Mouse (Mus musculus) MEL (cell line): ENCODE results near the gene Fcrla. TPM values are rescaled to one million over a fixed set of nuclear protein-coding genes. Genes with fewer than 3 reads are reported as not detected.

Experiments
- DNase-seq: peaks from one replicate; pipeline ENCODE4 v3.0.0; 2011; ENCODE audit warnings: low read depth, low spot score
- H3K27ac ChIP-seq: 2 replicates; pipeline ENCODE4 v1.5.1; 2012; ENCODE audit warnings: low read depth, mild to moderate bottlenecking, control low read depth, low read length, moderate library complexity; ENCODE audit not compliant: control insufficient read depth
- H3K27me3 ChIP-seq, 2 experiments: fragments of 150-350 bp in 1 of 2; sonication (generic) in 1 of 2; 2 replicates each; pipeline ENCODE4 v1.6.1; 2012; ENCODE audit warnings: low read length in 2 of 2, mild to moderate bottlenecking in 2 of 2, improper control_type of control experiment in 1 of 2, moderate library complexity in 1 of 2; ENCODE audit not compliant: insufficient read depth in 2 of 2, control insufficient read depth in 1 of 2
- H3K36me3 ChIP-seq, 2 experiments: 2 replicates each; pipeline ENCODE4 v1.6.1; 2012 to 2014; ENCODE audit warnings: low read length in 2 of 2, improper control_type of control experiment in 1 of 2, inconsistent platforms in 1 of 2, mild to moderate bottlenecking in 1 of 2; ENCODE audit not compliant: insufficient read depth in 2 of 2, control insufficient read depth in 1 of 2
- H3K4me1 ChIP-seq, 2 experiments: fragments of 150-350 bp in 1 of 2; sonication (generic) in 1 of 2; 2 replicates each; pipeline ENCODE4 v1.6.1; 2012; ENCODE audit warnings: low read length in 2 of 2, improper control_type of control experiment in 1 of 2, mild to moderate bottlenecking in 1 of 2; ENCODE audit not compliant: insufficient read depth in 2 of 2, control insufficient read depth in 1 of 2
- H3K4me3 ChIP-seq, 2 experiments: fragments of 150-350 bp in 1 of 2; sonication (generic) in 1 of 2; 2 replicates each; pipeline ENCODE4 v1.5.1; 2012; ENCODE audit warnings: low read depth in 2 of 2, low read length in 2 of 2, mild to moderate bottlenecking in 2 of 2, moderate library complexity in 2 of 2, control low read depth in 1 of 2, improper control_type of control experiment in 1 of 2; ENCODE audit not compliant: control insufficient read depth in 1 of 2, insufficient read depth in 1 of 2
- H3K79me2 ChIP-seq: 2 replicates; pipeline ENCODE4 v1.6.1; 2012; ENCODE audit warnings: mild to moderate bottlenecking, low read length, moderate library complexity; ENCODE audit not compliant: control insufficient read depth, poor library complexity, insufficient read depth
- H3K9ac ChIP-seq: 2 replicates; pipeline ENCODE4 v1.6.1; 2012; ENCODE audit warnings: low read depth, mild to moderate bottlenecking, control low read depth, low read length, moderate library complexity; ENCODE audit not compliant: control insufficient read depth, poor library complexity, severe bottlenecking
- H3K9me3 ChIP-seq: fragments of 150-350 bp; sonication (generic); replicated peaks from 2 replicates; pipeline ENCODE4 v1.6.1; 2012; ENCODE audit warnings: mild to moderate bottlenecking, low read length, improper control_type of control experiment, moderate library complexity; ENCODE audit not compliant: insufficient read depth
- BHLHE40 ChIP-seq: IDR thresholded peaks from 2 replicates; pipeline ENCODE4 v1.6.1; 2012; ENCODE audit warnings: low read depth, mild to moderate bottlenecking, inconsistent platforms, low read length, improper control_type of control experiment, borderline replicate concordance
- CHD2 ChIP-seq: IDR thresholded peaks from 2 replicates; pipeline ENCODE4 v1.6.1; 2011; ENCODE audit warnings: low read length, improper control_type of control experiment
- CTCF ChIP-seq, 3 experiments: IDR thresholded peaks in 2 of 3; conservative IDR thresholded peaks in 1 of 3; 2 replicates each; pipeline ENCODE4 v1.5.1; 2011 to 2012; ENCODE audit warnings: low read length in 3 of 3, low read depth in 2 of 3, mild to moderate bottlenecking in 2 of 3, improper control_type of control experiment in 1 of 3, inconsistent platforms in 1 of 3, mixed read lengths in 1 of 3, moderate library complexity in 1 of 3; ENCODE audit not compliant: control insufficient read depth in 1 of 3, insufficient read depth in 1 of 3, poor library complexity in 1 of 3, severe bottlenecking in 1 of 3
- E2F4 ChIP-seq: IDR thresholded peaks from 2 replicates; pipeline ENCODE4 v1.6.1; 2011; ENCODE audit warnings: low read depth, low read length, improper control_type of control experiment, borderline replicate concordance
- ELF1 ChIP-seq: IDR thresholded peaks from 2 replicates; pipeline ENCODE4 v1.6.1; 2014; ENCODE audit warnings: low read depth, mild to moderate bottlenecking, inconsistent platforms, low read length, improper control_type of control experiment, moderate library complexity
- EP300 ChIP-seq, 2 experiments: IDR thresholded peaks; 2 replicates each; pipeline ENCODE4 v1.6.1; 2011; ENCODE audit warnings: improper control_type of control experiment in 2 of 2, low read length in 2 of 2, low read depth in 1 of 2, mild to moderate bottlenecking in 1 of 2
- ETS1 ChIP-seq: IDR thresholded peaks from 2 replicates; pipeline ENCODE4 v1.6.1; 2012; ENCODE audit warnings: low read depth, mild to moderate bottlenecking, inconsistent platforms, low read length, improper control_type of control experiment, moderate library complexity
- GABPA ChIP-seq: IDR thresholded peaks from 2 replicates; pipeline ENCODE4 v1.6.1; 2012; ENCODE audit warnings: low read depth, mild to moderate bottlenecking, inconsistent platforms, low read length, improper control_type of control experiment, moderate library complexity
- GATA1 ChIP-seq: IDR thresholded peaks from 2 replicates; pipeline ENCODE4 v1.6.1; 2011; ENCODE audit warnings: low read depth, low read length, improper control_type of control experiment
- HCFC1 ChIP-seq: IDR thresholded peaks from 2 replicates; pipeline ENCODE4 v1.6.1; 2012; ENCODE audit warnings: low read depth, mild to moderate bottlenecking, inconsistent platforms, low read length, improper control_type of control experiment, moderate library complexity
- MAFK ChIP-seq: IDR thresholded peaks from 2 replicates; pipeline ENCODE4 v1.6.1; 2011; ENCODE audit warnings: low read depth, mild to moderate bottlenecking, low read length, improper control_type of control experiment, borderline replicate concordance
- MAX ChIP-seq: IDR thresholded peaks from 2 replicates; pipeline ENCODE4 v1.6.1; 2011; ENCODE audit warnings: low read length, improper control_type of control experiment
- MAZ ChIP-seq: IDR thresholded peaks from 2 replicates; pipeline ENCODE4 v1.6.1; 2012; ENCODE audit warnings: low read depth, mild to moderate bottlenecking, inconsistent platforms, low read length, improper control_type of control experiment
- MEF2A ChIP-seq: IDR thresholded peaks from 2 replicates; pipeline ENCODE4 v1.6.1; 2014; ENCODE audit warnings: low read depth, mild to moderate bottlenecking, inconsistent platforms, low read length, improper control_type of control experiment; ENCODE audit not compliant: poor library complexity, insufficient replicate concordance, severe bottlenecking; ENCODE audit errors: extremely low read depth
- MXI1 ChIP-seq: IDR thresholded peaks from 2 replicates; pipeline ENCODE4 v1.6.1; 2011; ENCODE audit warnings: mild to moderate bottlenecking, low read depth, low read length, improper control_type of control experiment
- MYC ChIP-seq: IDR thresholded peaks from 2 replicates; pipeline ENCODE4 v1.6.1; 2011; ENCODE audit warnings: low read depth, mild to moderate bottlenecking, low read length, improper control_type of control experiment, moderate library complexity
- NRF1 ChIP-seq: IDR thresholded peaks from 2 replicates; pipeline ENCODE4 v1.6.1; 2014; ENCODE audit warnings: low read depth, mild to moderate bottlenecking, inconsistent platforms, low read length, improper control_type of control experiment, moderate library complexity; ENCODE audit not compliant: poor library complexity, insufficient read depth, severe bottlenecking
- POLR2A ChIP-seq, 2 experiments: IDR thresholded peaks; 2 replicates each; pipeline ENCODE4 v1.6.1; 2011 to 2012; ENCODE audit warnings: low read length in 2 of 2, mild to moderate bottlenecking in 2 of 2, control low read depth in 1 of 2, improper control_type of control experiment in 1 of 2, low read depth in 1 of 2, moderate library complexity in 1 of 2; ENCODE audit not compliant: control insufficient read depth in 1 of 2, insufficient read depth in 1 of 2, poor library complexity in 1 of 2
- RAD21 ChIP-seq: IDR thresholded peaks from 2 replicates; pipeline ENCODE4 v1.6.1; 2011; ENCODE audit warnings: mild to moderate bottlenecking, low read depth, low read length, improper control_type of control experiment
- RCOR1 ChIP-seq: IDR thresholded peaks from 2 replicates; pipeline ENCODE4 v1.6.1; 2012; ENCODE audit warnings: low read depth, mild to moderate bottlenecking, inconsistent platforms, low read length, improper control_type of control experiment
- SIN3A ChIP-seq: IDR thresholded peaks from 2 replicates; pipeline ENCODE4 v1.6.1; 2012; ENCODE audit warnings: low read length, improper control_type of control experiment, inconsistent platforms
- SMC3 ChIP-seq: IDR thresholded peaks from 2 replicates; pipeline ENCODE4 v1.6.1; 2011; ENCODE audit warnings: low read depth, low read length, improper control_type of control experiment
- TAL1 ChIP-seq: IDR thresholded peaks from 2 replicates; pipeline ENCODE4 v1.6.1; 2012; ENCODE audit warnings: mild to moderate bottlenecking, inconsistent platforms, low read length, moderate library complexity, mixed read lengths
- TCF12 ChIP-seq: IDR thresholded peaks from 2 replicates; pipeline ENCODE4 v1.6.1; 2014; ENCODE audit warnings: low read depth, mild to moderate bottlenecking, inconsistent platforms, low read length, improper control_type of control experiment, moderate library complexity
- UBTF ChIP-seq: IDR thresholded peaks from 2 replicates; pipeline ENCODE4 v1.6.1; 2012; ENCODE audit warnings: low read depth, mild to moderate bottlenecking, inconsistent platforms, low read length, improper control_type of control experiment, moderate library complexity, borderline replicate concordance; ENCODE audit not compliant: insufficient read depth
- USF1 ChIP-seq: IDR thresholded peaks from 2 replicates; pipeline ENCODE4 v1.6.1; 2014; ENCODE audit warnings: low read depth, mild to moderate bottlenecking, inconsistent platforms, low read length, improper control_type of control experiment, moderate library complexity
- ZMIZ1 ChIP-seq: IDR thresholded peaks from 2 replicates; pipeline ENCODE4 v1.6.1; 2012; ENCODE audit warnings: low read depth, mild to moderate bottlenecking, inconsistent platforms, low read length, improper control_type of control experiment, moderate library complexity
- ZNF384 ChIP-seq: IDR thresholded peaks from 2 replicates; pipeline ENCODE4 v1.6.1; 2012; ENCODE audit warnings: low read depth, mild to moderate bottlenecking, inconsistent platforms, low read length, improper control_type of control experiment
- polyA plus RNA-seq, 2 experiments: library from polyadenylated mRNA; stranded (reverse) in 1 of 2; unstranded in 1 of 2; fragments of >175 nt in 1 of 2; fragments of >200 nt in 1 of 2; gene quantifications; 2 replicates each; pipeline versions ENCODE4 v1.2.1 to v1.2.4; 2012; ENCODE audit warnings: low replicate concordance in 2 of 2, low read depth in 1 of 2; ENCODE audit not compliant: insufficient read length in 2 of 2, insufficient read depth in 1 of 2, missing spikeins in 1 of 2
- total RNA-seq: library from RNA; depleted of rRNA; stranded (reverse); fragments of 300-350 nt; gene quantifications from 2 replicates; pipeline ENCODE4 v1.2.3, GENCODE M21; 2012

The Fcrla gene
- total and polyA plus RNA-seq, 3 experiments: 0.12 to 0.18 TPM; not detected in 1

GRCm38 (mm10) chr1:170933386-170933920, 6.1 kb upstream of the Fcrla start:
- Histone ChIP-seq H3K9ac (no peak overlapping the region), H3K79me2 (no peaks in the 10 kb centered on the region), H3K27me3 (no peaks in the 10 kb centered on the region), H3K27ac (no peak overlapping the region), H3K4me1 (peaks cover 11 to 18% of the 10 kb centered on the region in 2 experiments), H3K9me3 (no peaks in the 10 kb centered on the region), H3K36me3 (peaks cover 0 to 17% of the 10 kb centered on the region in 2 experiments; a peak in 2 of 4 replicates), H3K4me3 (no peak overlapping the region)
- no peak for TF ChIP-seq UBTF
- TF ChIP-seq MAFK: no peak
- no peak for TF ChIP-seq ZNF384
- TF ChIP-seq MAZ: no peak
- no peak for TF ChIP-seq TCF12
- no peak for DNase-seq

GRCm38 (mm10) chr1:170932043-170932442, 4.7 kb upstream of the Fcrla start:
- Histone ChIP-seq H3K9ac (no peak overlapping the region), H3K36me3 (peaks cover 0 to 17% of the 10 kb centered on the region in 2 experiments; a peak in 2 of 4 replicates), H3K27me3 (no peaks in the 10 kb centered on the region), H3K4me1 (peaks cover 11 to 18% of the 10 kb centered on the region in 2 experiments), H3K27ac (no peak overlapping the region; the same call in 1 of the 2 replicates), H3K79me2 (no peaks in the 10 kb centered on the region), H3K9me3 (no peaks in the 10 kb centered on the region), H3K4me3 (no peak overlapping the region)
- peak; percentile 76 for DNase-seq
- TF ChIP-seq MAX (peak; percentile 39; the same call in 1 of the 2 replicates), HCFC1 (no peak), RCOR1 (peak; percentile 98), CHD2 (no peak), CTCF (IDR thresholded peaks at IDR 0.05 in 2 of 3, conservative IDR thresholded peaks at IDR 0.05 in 1 of 3; ENCODE audit: control insufficient read depth in 1 of 3, insufficient read depth in 1 of 3, low read depth in 2 of 3, low read length in 3 of 3, poor library complexity in 1 of 3, severe bottlenecking in 1 of 3) (no peak), MXI1 (peak; percentile 36; the same call in 1 of the 2 replicates), SMC3 (peak; percentile 11; the same call in 1 of the 2 replicates), USF1 (no peak), MEF2A (no peak), RAD21 (no peak), TAL1 (0 out of 2 replicates have a peak, but pooled peaks have one; percentile 15), POLR2A (IDR thresholded peaks at IDR 0.05; ENCODE audit: control insufficient read depth in 1 of 2, insufficient read depth in 1 of 2, low read depth in 1 of 2, low read length in 2 of 2, poor library complexity in 1 of 2) (no peak), MAFK (0 out of 2 replicates have a peak, but pooled peaks have one; percentile 45), MYC (peak; percentile 66; the same call in 1 of the 2 replicates), E2F4 (no peak), EP300 (IDR thresholded peaks at IDR 0.05; ENCODE audit: low read depth in 1 of 2, low read length in 2 of 2) (peak; percentile 82 to 94), BHLHE40 (peak; percentile 15; the same call in 1 of the 2 replicates), GATA1 (peak; percentile 90), ETS1 (peak; percentile 80), TCF12 (peak; percentile 74), GABPA (no peak), ELF1 (0 out of 2 replicates have a peak, but pooled peaks have one; percentile 22), ZMIZ1 (0 out of 2 replicates have a peak, but pooled peaks have one; percentile 55), ZNF384 (peak; percentile 52; the same call in 1 of the 2 replicates), MAZ (peak; percentile 31; the same call in 1 of the 2 replicates), SIN3A (peak; percentile 73), NRF1 (no peak)
